Mouse (Mus musculus): Measurements from ENCODE around the gene Sema5a. TPM values are rescaled to one million over a fixed set of nuclear protein-coding genes. Genes with fewer than 3 reads are reported as not detected.

The Sema5a gene
- total and polyA plus RNA-seq, 3 experiments, result 0.17 to 0.27 (median 0.17) TPM

GRCm38 (mm10) chr15:32691021-32691420, 446.4 kb downstream of the Sema5a start:
- Histone ChIP-seq H3K27me3 (replicated peaks) (no peaks in the 10 kb centered on the region), H3K4me1 (ENCODE audit: control insufficient read depth in 1 of 2, insufficient read depth in 2 of 2) (peaks cover 0 to 3% of the 10 kb centered on the region in 2 experiments; a peak in 1 of 4 replicates), H3K4me3 (replicated peaks in 1 of 3; ENCODE audit: low read depth in 2 of 3, low read length in 2 of 3, poor library complexity in 1 of 3) (no peak overlapping the region), H3K9me3 (replicated peaks; ENCODE audit: low read length) (no peaks in the 10 kb centered on the region), H3K36me3 (replicated peaks in 1 of 2; ENCODE audit: control insufficient read depth in 1 of 2, insufficient read depth in 1 of 2, low read length in 1 of 2) (no peaks in the 10 kb centered on the region), H3K9ac (ENCODE audit: insufficient read depth, low read depth) (no peak overlapping the region), H3K79me2 (replicated peaks; ENCODE audit: control insufficient read depth, extremely low read depth, insufficient read depth, poor library complexity, severe bottlenecking) (no peaks in the 10 kb centered on the region), H3K4me2 (ENCODE audit: insufficient read depth, low read depth, poor library complexity, severe bottlenecking) (no peak overlapping the region), H3K27ac (ENCODE audit: insufficient read depth, low read depth) (no peak overlapping the region)
- TF ChIP-seq CTCF (conservative IDR thresholded peaks at IDR 0.05 in 1 of 2, IDR thresholded peaks at IDR 0.05 in 1 of 2; ENCODE audit: low read depth in 2 of 2, low read length in 2 of 2) (no peak), ZC3H11A (IDR thresholded peaks at IDR 0.05; ENCODE audit: low read depth, low read length) (no peak), ZNF384 (IDR thresholded peaks at IDR 0.05; ENCODE audit: low read depth, low read length) (no peak), KAT2A (IDR thresholded peaks at IDR 0.05; ENCODE audit: insufficient replicate concordance, low read length) (no peak), JUND (conservative IDR thresholded peaks at IDR 0.05; ENCODE audit: low read depth, low read length) (no peak), ELF1 (IDR thresholded peaks at IDR 0.05; ENCODE audit: low read depth, low read length) (no peak), CHD2 (IDR thresholded peaks at IDR 0.05; ENCODE audit: low read length) (no peak), RCOR1 (conservative IDR thresholded peaks at IDR 0.05; ENCODE audit: low read depth, low read length) (no peak), MYC (IDR thresholded peaks at IDR 0.05; ENCODE audit: low read depth, low read length) (no peak), POLR2A (IDR thresholded peaks at IDR 0.05; ENCODE audit: low read depth, low read length) (no peak), MXI1 (IDR thresholded peaks at IDR 0.05; ENCODE audit: low read depth, low read length) (no peak), ZMIZ1 (IDR thresholded peaks at IDR 0.05; ENCODE audit: low read depth, low read length) (no peak), NRF1 (IDR thresholded peaks at IDR 0.05; ENCODE audit: low read depth, low read length) (no peak), MEF2A (IDR thresholded peaks at IDR 0.05; ENCODE audit: borderline replicate concordance, low read depth, low read length) (no peak), RAD21 (IDR thresholded peaks at IDR 0.05; ENCODE audit: low read depth, low read length) (no peak), NELFE (IDR thresholded peaks at IDR 0.05; ENCODE audit: low read depth, low read length) (no peak), SMC3 (IDR thresholded peaks at IDR 0.05; ENCODE audit: low read depth, low read length) (no peak), PAX5 (IDR thresholded peaks at IDR 0.05; ENCODE audit: low read length) (no peak)
- dilution Hi-C loops (cut with MboI; ENCODE audit: extremely low pct_ligation_motif_present, extremely low pct_unique_long_range_greater_than_20kb, low sequenced_read_pairs) (no loop called here), in situ Hi-C loops (cut with MboI; ENCODE audit: low pct_ligation_motif_present, low pct_unique_long_range_greater_than_20kb, low sequenced_read_pairs) (no loop called here)
- no peak for DNase-seq (ENCODE audit: extremely low read depth)

- H3K79me2 ChIP-seq (replicated peaks; ENCODE audit: control insufficient read depth, extremely low read depth, insufficient read depth, poor library complexity, severe bottlenecking), result no peaks in the 10 kb centered on the region
- peaks cover 0 to 3% of the 10 kb centered on the region in 2 experiments; a peak in 1 of 4 replicates for H3K4me1 ChIP-seq (ENCODE audit: control insufficient read depth in 1 of 2, insufficient read depth in 2 of 2)
- DNase-seq (ENCODE audit: extremely low read depth), result no peak
- TF ChIP-seq NELFE (IDR thresholded peaks at IDR 0.05; ENCODE audit: low read depth, low read length) (no peak), POLR2A (IDR thresholded peaks at IDR 0.05; ENCODE audit: low read depth, low read length) (no peak), JUN (IDR thresholded peaks at IDR 0.05; ENCODE audit: insufficient read depth, low read depth, low read length) (no peak), BHLHE40 (IDR thresholded peaks at IDR 0.05; ENCODE audit: low read depth, low read length) (no peak), MXI1 (IDR thresholded peaks at IDR 0.05; ENCODE audit: low read depth, low read length) (no peak), MAX (IDR thresholded peaks at IDR 0.05; ENCODE audit: low read length) (no peak)
- H3K36me3 ChIP-seq (replicated peaks in 1 of 2; ENCODE audit: control insufficient read depth in 1 of 2, insufficient read depth in 1 of 2, low read length in 1 of 2), result no peaks in the 10 kb centered on the region
- H3K4me2 ChIP-seq (ENCODE audit: insufficient read depth, low read depth, poor library complexity, severe bottlenecking), result no peak overlapping the region
- dilution Hi-C loops (cut with MboI; ENCODE audit: extremely low pct_ligation_motif_present, extremely low pct_unique_long_range_greater_than_20kb, low sequenced_read_pairs) (no loop called here), in situ Hi-C loops (cut with MboI; ENCODE audit: low pct_ligation_motif_present, low pct_unique_long_range_greater_than_20kb, low sequenced_read_pairs) (no loop called here)
- no peaks in the 10 kb centered on the region for H3K9me3 ChIP-seq (replicated peaks; ENCODE audit: low read length)
- no peak overlapping the region for H3K9ac ChIP-seq (ENCODE audit: insufficient read depth, low read depth)
- H3K4me3 ChIP-seq (replicated peaks in 1 of 3; ENCODE audit: low read depth in 2 of 3, low read length in 2 of 3, poor library complexity in 1 of 3), result no peak overlapping the region
- H3K27me3 ChIP-seq (replicated peaks), result no peaks in the 10 kb centered on the region
- no peak overlapping the region for H3K27ac ChIP-seq (ENCODE audit: insufficient read depth, low read depth)
These were observed 448.4 kb downstream of the Sema5a start for GRCm38 (mm10) chr15:32693006-32693405.

Measured in CH12.LX (cell line).